Mouse (Mus musculus) embryo, embryonic 10 days (tissue): ENCODE data around the gene Car10.
A peak's percentile ranks its signal among the peaks of the same experiment; 100 is the strongest.

Experiments
- DNase-seq: peaks from one replicate; pipeline ENCODE4 v3.0.0-alpha.2; 2015; ENCODE audit warnings: low spot score

Gene Car10

GRCm38 (mm10) chr11:93097941-93098828 is at the start of gene Car10:
TSS of gene Car10 (plus strand) at chr11:93098028.
- DNase-seq: peak; percentile 45

GRCm38 (mm10) chr11:93065021-93065420 is 32.8 kb upstream of the Car10 start:
- no peak for DNase-seq

GRCm38 (mm10) chr11:93065656-93066181 is 32.1 kb upstream of the Car10 start:
- DNase-seq: no peak

- no peak for DNase-seq
Observed at GRCm38 (mm10) chr11:93095588-93095987, 2.2 kb upstream of the Car10 start.

- peak; percentile 94 for DNase-seq
Observed at GRCm38 (mm10) chr11:93097001-93097400, 827 bp upstream of the Car10 start.

- DNase-seq: no peak
Observed at GRCm38 (mm10) chr11:93097431-93097851, 387 bp upstream of the Car10 start.

- peak; percentile 26 for DNase-seq
Observed at GRCm38 (mm10) chr11:93098933-93099381, 1.1 kb downstream of the Car10 start.

GRCm38 (mm10) chr11:93099431-93100370 is 1.9 kb downstream of the Car10 start:
- DNase-seq: peak; percentile 8

GRCm38 (mm10) chr11:93100606-93101005 is 2.8 kb downstream of the Car10 start:
- DNase-seq: no peak

- no peak for DNase-seq
Observed at GRCm38 (mm10) chr11:93101106-93101505, 3.3 kb downstream of the Car10 start.

- no peak for DNase-seq
Observed at GRCm38 (mm10) chr11:93102321-93102720, 4.5 kb downstream of the Car10 start.

GRCm38 (mm10) chr11:93103101-93103815 is 5.4 kb downstream of the Car10 start:
- no peak for DNase-seq

GRCm38 (mm10) chr11:93109451-93109850 is 11.6 kb downstream of the Car10 start:
- DNase-seq: no peak

- DNase-seq: no peak
Observed at GRCm38 (mm10) chr11:93120766-93121415, 23.1 kb downstream of the Car10 start.

GRCm38 (mm10) chr11:93123691-93124090 is 25.9 kb downstream of the Car10 start:
- DNase-seq: no peak

- no peak for DNase-seq
Observed at GRCm38 (mm10) chr11:93126466-93126865, 28.6 kb downstream of the Car10 start.

- no peak for DNase-seq
Observed at GRCm38 (mm10) chr11:93128481-93128880, 30.7 kb downstream of the Car10 start.

- no peak for DNase-seq
Observed at GRCm38 (mm10) chr11:93137841-93138240, 40.0 kb downstream of the Car10 start.

- DNase-seq: no peak
Observed at GRCm38 (mm10) chr11:93141727-93142126, 43.9 kb downstream of the Car10 start.

GRCm38 (mm10) chr11:93144544-93144943 is 46.7 kb downstream of the Car10 start:
- DNase-seq: peak; percentile 60

GRCm38 (mm10) chr11:93154910-93155309 is 57.1 kb downstream of the Car10 start:
- no peak for DNase-seq
